Mouse (Mus musculus) liver, embryonic 15.5 days (tissue): ENCODE results near the gene Galnt2. TPM values are rescaled to one million over a fixed set of nuclear protein-coding genes. Genes with fewer than 3 reads are reported as not detected.

Experiments
- ATAC-seq: fragments of 200-750 bp; cut with Nextera tagmentation; 2 replicates; pipeline ENCODE4 v1.8.0; 2017; ENCODE audit warnings: moderate number of reproducible peaks, mild to moderate bottlenecking, moderate library complexity; ENCODE audit not compliant: insufficient read depth
- H3K27ac ChIP-seq: fragments of 300-500 bp; sonication (generic); replicated peaks from 2 replicates; pipeline ENCODE4 v1.5.1; 2015; ENCODE audit warnings: mild to moderate bottlenecking, inconsistent platforms
- H3K27me3 ChIP-seq: fragments of 300-500 bp; sonication (generic); 2 replicates; pipeline ENCODE4 v1.6.1; 2015; ENCODE audit warnings: mild to moderate bottlenecking, inconsistent platforms
- H3K36me3 ChIP-seq: fragments of 300-500 bp; sonication (generic); replicated peaks from 2 replicates; pipeline ENCODE4 v1.6.1; 2015; ENCODE audit warnings: moderate library complexity, mild to moderate bottlenecking, inconsistent platforms
- H3K4me1 ChIP-seq: fragments of 300-500 bp; sonication (generic); replicated peaks from 2 replicates; pipeline ENCODE4 v1.6.1; 2015; ENCODE audit warnings: inconsistent platforms
- H3K4me2 ChIP-seq: fragments of 300-500 bp; sonication (generic); 2 replicates; pipeline ENCODE4 v1.6.1; 2015; ENCODE audit warnings: moderate library complexity, mild to moderate bottlenecking, inconsistent platforms
- H3K4me3 ChIP-seq: fragments of 300-500 bp; sonication (generic); replicated peaks from 2 replicates; pipeline ENCODE4 v1.5.1; 2015; ENCODE audit warnings: mild to moderate bottlenecking, inconsistent platforms
- H3K9ac ChIP-seq: fragments of 300-500 bp; sonication (generic); 2 replicates; pipeline ENCODE4 v1.6.1; 2015; ENCODE audit warnings: moderate library complexity, mild to moderate bottlenecking, inconsistent platforms
- H3K9me3 ChIP-seq: fragments of 300-500 bp; sonication (generic); replicated peaks from 2 replicates; pipeline ENCODE4 v1.6.1; 2016; ENCODE audit warnings: inconsistent platforms
- WGBS: fragments of 180-500 bp; shearing (Covaris S2); methylation state at CpG from one replicate; pipeline ENCODE4 v1.1.7; 2015; ENCODE audit warnings: mixed read lengths; ENCODE audit not compliant: insufficient replicate concordance; 5-methylcytosine and 5-hydroxymethylcytosine counted together
- polyA plus RNA-seq: library from polyadenylated mRNA; unstranded; fragments of >200 nt; fragmentation: Nextera tagmentation; extraction: Ambion mirVana; gene quantifications from 2 replicates; pipeline ENCODE4 v1.2.1, GENCODE M21; 2015

Gene Galnt2
- polyA plus RNA-seq, 1 experiment from 2014 or later = 17.0 TPM

DNA sequence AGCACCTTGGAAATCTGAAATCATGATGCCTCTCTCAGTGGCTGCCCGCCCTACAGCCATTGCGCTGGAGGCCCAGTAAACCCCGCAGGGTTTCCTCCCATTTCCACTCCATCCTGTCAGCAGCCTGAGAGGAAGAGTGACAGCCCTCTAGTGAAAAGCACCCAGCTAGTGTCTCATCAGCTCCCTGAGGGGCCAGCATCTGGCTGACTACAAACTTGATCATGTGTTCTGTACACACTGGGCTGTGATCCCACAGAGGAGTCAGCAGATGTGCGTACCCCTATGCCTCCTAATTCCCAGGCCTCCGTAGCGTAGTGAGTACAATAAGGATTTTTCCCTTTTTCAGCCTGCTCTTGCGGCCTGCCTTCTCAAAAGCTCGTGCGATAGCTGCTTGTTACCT is 25.6 kb downstream of the Galnt2 start:
- H3K9me3 ChIP-seq = no peaks in the 10 kb centered on the region
- 74% methylated on average over 9 of the region's 9 CpGs for WGBS
- peaks cover 29% of the 10 kb centered on the region for H3K4me1 ChIP-seq
- no peak overlapping the region for H3K27ac ChIP-seq
- no peak overlapping the region for H3K4me3 ChIP-seq
- H3K27me3 ChIP-seq = no peaks in the 10 kb centered on the region
- H3K9ac ChIP-seq = no peak overlapping the region
- H3K4me2 ChIP-seq = no peak overlapping the region
- no peaks in the 10 kb centered on the region for H3K36me3 ChIP-seq
- ATAC-seq = no peak

DNA sequence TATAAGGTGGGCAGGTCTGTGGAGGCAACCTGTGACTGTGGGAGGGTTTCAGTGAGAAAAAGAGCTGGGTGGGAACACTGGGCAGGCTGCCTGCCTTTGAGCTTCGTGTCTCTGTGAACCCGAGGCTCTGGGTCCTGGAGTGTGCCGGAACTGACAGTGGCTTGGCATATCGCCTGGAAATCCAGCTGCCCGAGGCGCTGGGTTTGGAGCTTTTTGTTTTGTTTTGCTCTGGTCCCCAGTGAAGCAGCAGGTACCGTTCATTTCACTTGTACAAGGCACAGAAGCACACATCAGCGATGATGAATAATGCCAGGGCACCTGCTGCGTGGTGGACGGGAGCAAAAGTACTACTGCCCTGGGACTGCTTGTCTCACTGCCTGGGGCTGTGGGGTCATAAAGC is 26.2 kb downstream of the Galnt2 start:
- Histone ChIP-seq H3K9ac (no peak overlapping the region), H3K4me2 (no peak overlapping the region), H3K27me3 (no peaks in the 10 kb centered on the region), H3K27ac (no peak overlapping the region), H3K9me3 (no peaks in the 10 kb centered on the region), H3K4me3 (no peak overlapping the region), H3K4me1 (peaks cover 24% of the 10 kb centered on the region), H3K36me3 (no peaks in the 10 kb centered on the region)
- 76% methylated on average over 10 of the region's 10 CpGs for WGBS
- no peak for ATAC-seq

DNA sequence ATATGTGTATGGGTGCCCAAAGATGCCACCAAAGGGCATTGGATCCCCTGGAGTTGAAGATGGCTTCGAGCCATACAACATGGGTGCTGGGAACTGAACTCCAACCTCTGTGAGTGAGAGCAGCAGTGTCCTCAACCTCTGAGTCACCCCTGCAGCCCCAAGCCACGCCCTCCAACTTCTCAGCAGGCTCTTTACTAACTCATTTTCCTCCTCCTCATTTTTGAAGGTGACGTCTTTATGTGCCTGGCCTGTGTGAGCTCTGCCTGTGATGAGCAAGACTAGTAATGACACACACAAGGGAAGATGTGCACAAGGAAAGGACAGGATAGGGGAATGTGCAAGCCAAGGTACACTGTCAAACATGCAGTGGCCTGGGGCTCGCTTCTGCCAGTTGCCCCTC is 28.0 kb downstream of the Galnt2 start:
- Histone ChIP-seq H3K36me3 (no peaks in the 10 kb centered on the region), H3K4me3 (no peak overlapping the region), H3K9me3 (no peaks in the 10 kb centered on the region), H3K9ac (no peak overlapping the region), H3K27me3 (no peaks in the 10 kb centered on the region), H3K27ac (no peak overlapping the region), H3K4me1 (peaks cover 27% of the 10 kb centered on the region), H3K4me2 (no peak overlapping the region)
- ATAC-seq = no peak
- WGBS = 64% methylated on average over 4 of the region's 4 CpGs

DNA sequence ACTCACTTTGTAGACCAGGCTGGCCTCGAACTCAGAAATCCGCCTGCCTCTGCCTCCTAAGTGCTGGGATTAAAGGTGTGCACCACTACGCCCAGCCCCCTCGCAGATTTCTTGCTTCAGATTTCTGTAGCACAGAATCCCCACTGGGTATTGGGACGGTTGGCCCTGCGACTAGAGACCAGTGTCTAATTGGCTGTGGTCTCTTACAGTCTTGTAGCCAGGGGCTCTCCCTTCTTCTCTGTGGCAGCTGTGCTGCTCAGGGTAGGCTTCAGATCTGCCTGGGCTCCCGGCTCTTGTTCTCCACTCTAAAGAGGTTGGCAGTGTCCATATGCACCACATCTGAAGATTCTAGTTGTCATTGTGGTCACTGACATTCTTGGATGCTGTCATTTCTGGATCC is 28.7 kb downstream of the Galnt2 start:
- WGBS = 61% methylated on average over 7 of the region's 7 CpGs
- Histone ChIP-seq H3K27ac (no peak overlapping the region), H3K27me3 (no peaks in the 10 kb centered on the region), H3K4me3 (no peak overlapping the region), H3K36me3 (no peaks in the 10 kb centered on the region), H3K9me3 (no peaks in the 10 kb centered on the region), H3K4me2 (no peak overlapping the region), H3K9ac (no peak overlapping the region), H3K4me1 (peaks cover 33% of the 10 kb centered on the region)
- ATAC-seq = no peak

DNA sequence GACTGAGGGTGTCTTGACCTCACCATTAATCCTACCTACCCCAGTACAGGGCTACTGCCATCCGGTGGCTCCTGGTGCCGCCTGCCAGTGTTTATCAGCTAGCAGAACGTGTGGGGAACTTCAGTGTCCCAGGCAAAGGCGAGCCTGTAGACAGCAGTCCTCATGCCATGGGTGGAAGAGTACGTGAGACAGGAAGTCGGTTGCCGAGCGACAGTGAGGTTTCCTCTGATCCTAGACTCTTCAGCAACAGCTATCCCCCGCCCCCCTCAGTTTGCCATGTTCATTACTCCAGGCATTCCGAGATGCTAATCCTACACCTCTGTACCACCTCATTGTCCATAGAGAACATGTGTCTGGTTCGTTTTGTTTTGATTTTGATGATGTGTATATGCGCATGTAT is 29.2 kb downstream of the Galnt2 start:
- Histone ChIP-seq H3K4me2 (no peak overlapping the region), H3K4me3 (no peak overlapping the region), H3K4me1 (peaks cover 38% of the 10 kb centered on the region), H3K27ac (no peak overlapping the region), H3K9me3 (no peaks in the 10 kb centered on the region), H3K27me3 (no peaks in the 10 kb centered on the region), H3K9ac (no peak overlapping the region), H3K36me3 (no peaks in the 10 kb centered on the region)
- WGBS = 31% methylated on average over 12 of the region's 12 CpGs
- no peak; the same call in 1 of the 2 replicates for ATAC-seq

DNA sequence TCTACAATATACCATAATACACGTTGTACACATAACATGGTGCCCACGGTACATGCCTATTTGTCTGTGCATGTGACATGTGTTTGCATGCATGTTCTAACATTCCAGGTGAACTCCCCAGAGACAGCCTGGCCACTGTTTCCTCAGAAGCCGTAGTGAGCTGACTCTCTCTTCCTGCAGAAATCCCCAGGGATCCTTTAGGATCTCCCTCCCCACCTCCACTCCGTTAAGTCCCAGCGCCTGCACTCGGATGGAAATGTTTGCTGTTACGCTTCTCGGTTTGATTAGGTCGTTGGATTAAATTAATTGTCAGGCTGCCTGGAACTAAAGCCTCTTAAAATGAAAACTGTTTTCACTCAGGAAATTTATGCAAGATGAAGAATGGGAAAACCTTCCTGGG is 31.9 kb downstream of the Galnt2 start:
- H3K27me3 ChIP-seq = no peaks in the 10 kb centered on the region
- no peak overlapping the region for H3K9ac ChIP-seq
- no peak for ATAC-seq
- H3K4me1 ChIP-seq = peaks cover 42% of the 10 kb centered on the region
- no peak overlapping the region for H3K4me3 ChIP-seq
- no peak overlapping the region for H3K27ac ChIP-seq
- WGBS = 72% methylated on average over 9 of the region's 9 CpGs
- H3K9me3 ChIP-seq = no peaks in the 10 kb centered on the region
- H3K36me3 ChIP-seq = no peaks in the 10 kb centered on the region
- H3K4me2 ChIP-seq = no peak overlapping the region

DNA sequence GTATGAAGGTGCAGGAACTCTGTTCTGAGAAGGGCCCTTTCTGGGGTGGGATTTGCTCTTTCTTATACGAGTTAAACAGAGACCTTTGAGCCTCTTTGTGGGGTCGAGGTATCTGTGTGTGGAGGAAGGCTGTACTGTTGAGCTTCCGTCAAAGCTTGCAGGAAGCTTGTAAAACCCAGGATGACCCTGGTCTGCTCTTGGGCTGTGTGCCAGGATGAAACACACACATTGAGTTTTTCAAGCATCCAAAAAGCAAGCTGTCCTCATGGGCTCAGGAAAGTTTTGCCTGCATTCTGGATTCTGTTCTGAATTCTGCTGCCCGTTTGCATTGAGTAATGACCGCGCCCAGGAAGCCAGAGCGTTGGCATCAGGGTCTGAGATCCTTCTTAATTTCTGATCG is 32.8 kb downstream of the Galnt2 start:
- Histone ChIP-seq H3K4me3 (no peak overlapping the region), H3K27me3 (no peaks in the 10 kb centered on the region), H3K4me2 (no peak overlapping the region), H3K27ac (no peak overlapping the region), H3K36me3 (no peaks in the 10 kb centered on the region), H3K9me3 (no peaks in the 10 kb centered on the region), H3K4me1 (peaks cover 39% of the 10 kb centered on the region), H3K9ac (no peak overlapping the region)
- ATAC-seq = no peak
- 60% methylated on average over 8 of the region's 8 CpGs for WGBS

DNA sequence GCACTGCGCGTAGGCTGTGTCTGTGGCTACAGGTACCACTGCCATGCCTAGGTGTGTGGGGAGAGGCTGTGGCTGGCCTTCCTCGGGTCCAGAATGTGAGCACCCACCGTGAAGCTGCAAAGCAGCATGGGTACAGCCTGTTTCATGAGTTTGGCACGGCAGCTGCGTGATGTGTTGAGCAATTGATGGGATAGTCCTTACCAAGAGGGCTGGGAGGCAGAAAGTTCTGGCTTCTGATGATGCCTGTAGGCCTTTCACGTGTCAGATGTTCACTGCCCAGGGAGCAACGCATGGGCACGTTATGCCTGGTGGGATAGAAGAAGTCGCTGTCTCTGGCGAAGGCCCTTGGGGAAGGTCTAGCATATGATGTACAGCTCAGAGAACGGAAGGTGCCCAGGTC is 33.5 kb downstream of the Galnt2 start:
- no peaks in the 10 kb centered on the region for H3K27me3 ChIP-seq
- H3K9me3 ChIP-seq = no peaks in the 10 kb centered on the region
- H3K36me3 ChIP-seq = no peaks in the 10 kb centered on the region
- H3K4me3 ChIP-seq = no peak overlapping the region
- no peak overlapping the region for H3K4me2 ChIP-seq
- H3K9ac ChIP-seq = no peak overlapping the region
- 79% methylated on average over 12 of the region's 12 CpGs for WGBS
- H3K27ac ChIP-seq = no peak overlapping the region
- H3K4me1 ChIP-seq = peaks cover 39% of the 10 kb centered on the region
- ATAC-seq = no peak

DNA sequence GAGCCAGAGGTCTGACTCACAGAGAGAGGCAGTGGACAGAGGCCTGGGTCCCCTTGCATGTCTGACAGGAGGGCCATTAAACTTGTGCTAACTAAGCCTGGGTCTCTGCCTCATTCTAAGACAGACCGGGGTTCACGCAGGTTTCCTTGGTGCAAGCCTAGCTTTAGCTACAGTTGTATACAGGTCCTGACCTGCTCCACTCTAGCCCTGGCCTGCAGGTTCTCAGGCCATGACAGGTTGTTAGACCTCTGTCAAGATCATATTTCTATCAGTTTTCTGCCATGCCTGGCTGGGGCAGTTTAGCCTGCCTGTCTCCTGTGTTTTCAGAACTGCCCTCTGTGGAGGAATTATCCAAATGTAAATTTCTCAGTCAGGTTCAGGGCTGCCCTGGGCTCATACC is 33.9 kb downstream of the Galnt2 start:
- H3K27me3 ChIP-seq = no peaks in the 10 kb centered on the region
- H3K4me1 ChIP-seq = peaks cover 39% of the 10 kb centered on the region
- no peak overlapping the region for H3K9ac ChIP-seq
- no peaks in the 10 kb centered on the region for H3K36me3 ChIP-seq
- ATAC-seq = no peak
- WGBS = 73% methylated on average over 2 of the region's 2 CpGs
- H3K4me2 ChIP-seq = no peak overlapping the region
- no peak overlapping the region for H3K27ac ChIP-seq
- H3K9me3 ChIP-seq = no peaks in the 10 kb centered on the region
- H3K4me3 ChIP-seq = no peak overlapping the region

DNA sequence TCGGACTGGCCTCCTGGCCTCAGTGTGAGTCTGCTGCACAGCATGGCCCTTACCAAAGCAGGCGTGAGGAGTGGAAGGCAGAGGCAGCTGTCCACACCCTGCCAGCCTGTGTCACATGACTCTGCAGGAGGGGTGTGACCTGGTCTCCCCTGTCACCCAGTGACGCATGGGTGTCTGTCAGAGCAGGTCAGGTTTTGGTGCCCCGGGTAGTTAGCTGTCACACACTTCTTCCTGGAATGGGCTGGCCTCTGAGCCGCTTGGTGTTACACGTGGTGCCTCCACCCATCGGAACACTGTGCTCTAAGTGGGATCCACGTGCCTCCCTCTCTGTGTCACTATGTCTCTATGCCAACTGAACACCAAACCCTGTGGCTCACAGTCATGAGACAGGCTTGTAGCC is 34.6 kb downstream of the Galnt2 start:
- no peak overlapping the region for H3K4me2 ChIP-seq
- no peaks in the 10 kb centered on the region for H3K27me3 ChIP-seq
- peaks cover 36% of the 10 kb centered on the region for H3K4me1 ChIP-seq
- no peak overlapping the region for H3K9ac ChIP-seq
- no peak overlapping the region for H3K4me3 ChIP-seq
- H3K9me3 ChIP-seq = no peaks in the 10 kb centered on the region
- 38% methylated on average over 8 of the region's 8 CpGs for WGBS
- H3K27ac ChIP-seq = no peak overlapping the region
- ATAC-seq = peak; percentile 69
- no peaks in the 10 kb centered on the region for H3K36me3 ChIP-seq

DNA sequence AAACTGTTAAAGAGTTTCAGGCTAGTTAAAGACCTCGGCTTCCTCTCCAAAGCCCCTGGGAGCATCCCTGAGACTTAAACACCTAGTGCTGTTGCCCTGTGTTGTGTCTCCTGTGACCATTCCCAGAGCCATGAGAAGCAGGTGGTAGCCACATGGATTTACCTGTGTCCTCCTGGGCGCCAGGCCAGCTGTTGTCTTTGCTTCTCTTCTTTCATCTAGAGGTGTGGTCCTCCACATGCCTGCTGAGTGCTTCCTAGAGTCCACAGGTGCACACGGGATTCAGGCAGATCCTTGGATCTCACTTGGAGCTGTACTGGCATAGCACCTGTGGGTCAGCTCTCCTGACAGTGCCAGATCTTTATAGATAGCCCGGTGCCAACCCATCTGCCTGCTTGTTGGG is 36.0 kb downstream of the Galnt2 start:
- H3K9ac ChIP-seq = no peak overlapping the region
- H3K27me3 ChIP-seq = no peaks in the 10 kb centered on the region
- WGBS = 68% methylated on average over 4 of the region's 4 CpGs
- H3K4me3 ChIP-seq = no peak overlapping the region
- no peak overlapping the region for H3K4me2 ChIP-seq
- H3K4me1 ChIP-seq = peaks cover 39% of the 10 kb centered on the region
- no peaks in the 10 kb centered on the region for H3K36me3 ChIP-seq
- H3K27ac ChIP-seq = no peak overlapping the region
- ATAC-seq = no peak
- H3K9me3 ChIP-seq = no peaks in the 10 kb centered on the region

DNA sequence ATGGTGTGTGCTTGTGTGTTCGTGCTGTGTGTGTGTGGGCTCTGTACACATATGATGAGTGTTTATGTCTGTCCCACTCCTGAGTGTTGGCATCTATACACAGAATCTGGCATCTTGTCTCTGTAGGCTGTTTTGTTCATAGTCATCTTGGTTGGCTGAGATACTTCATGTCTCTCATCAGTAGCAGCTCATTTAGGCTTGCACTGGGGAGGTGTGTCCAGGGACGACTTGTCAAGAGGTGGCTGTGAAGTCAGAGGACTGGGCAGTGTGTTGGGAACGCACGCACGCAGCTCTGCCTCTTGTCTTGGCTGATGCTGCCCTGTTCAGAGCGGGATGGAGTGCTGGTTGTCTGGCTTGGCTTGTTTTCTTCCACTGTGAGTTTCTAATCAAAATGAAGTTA is 39.3 kb downstream of the Galnt2 start:
- Histone ChIP-seq H3K27ac (no peak overlapping the region), H3K9me3 (no peaks in the 10 kb centered on the region), H3K27me3 (no peaks in the 10 kb centered on the region), H3K4me1 (peaks cover 31% of the 10 kb centered on the region), H3K36me3 (no peaks in the 10 kb centered on the region), H3K9ac (no peak overlapping the region), H3K4me2 (no peak overlapping the region), H3K4me3 (no peak overlapping the region)
- WGBS = 77% methylated on average over 6 of the region's 6 CpGs
- ATAC-seq = no peak
